Mouse (Mus musculus): Measurements from ENCODE around the gene Hcst. TPM values are rescaled to one million over a fixed set of nuclear protein-coding genes. Genes with fewer than 3 reads are reported as not detected.

The Hcst gene
- 0.72 and 0.91 TPM in 2 replicates for polyA plus RNA-seq (2015; fragmentation: Nextera tagmentation; extraction: Ambion mirVana)

DNA sequence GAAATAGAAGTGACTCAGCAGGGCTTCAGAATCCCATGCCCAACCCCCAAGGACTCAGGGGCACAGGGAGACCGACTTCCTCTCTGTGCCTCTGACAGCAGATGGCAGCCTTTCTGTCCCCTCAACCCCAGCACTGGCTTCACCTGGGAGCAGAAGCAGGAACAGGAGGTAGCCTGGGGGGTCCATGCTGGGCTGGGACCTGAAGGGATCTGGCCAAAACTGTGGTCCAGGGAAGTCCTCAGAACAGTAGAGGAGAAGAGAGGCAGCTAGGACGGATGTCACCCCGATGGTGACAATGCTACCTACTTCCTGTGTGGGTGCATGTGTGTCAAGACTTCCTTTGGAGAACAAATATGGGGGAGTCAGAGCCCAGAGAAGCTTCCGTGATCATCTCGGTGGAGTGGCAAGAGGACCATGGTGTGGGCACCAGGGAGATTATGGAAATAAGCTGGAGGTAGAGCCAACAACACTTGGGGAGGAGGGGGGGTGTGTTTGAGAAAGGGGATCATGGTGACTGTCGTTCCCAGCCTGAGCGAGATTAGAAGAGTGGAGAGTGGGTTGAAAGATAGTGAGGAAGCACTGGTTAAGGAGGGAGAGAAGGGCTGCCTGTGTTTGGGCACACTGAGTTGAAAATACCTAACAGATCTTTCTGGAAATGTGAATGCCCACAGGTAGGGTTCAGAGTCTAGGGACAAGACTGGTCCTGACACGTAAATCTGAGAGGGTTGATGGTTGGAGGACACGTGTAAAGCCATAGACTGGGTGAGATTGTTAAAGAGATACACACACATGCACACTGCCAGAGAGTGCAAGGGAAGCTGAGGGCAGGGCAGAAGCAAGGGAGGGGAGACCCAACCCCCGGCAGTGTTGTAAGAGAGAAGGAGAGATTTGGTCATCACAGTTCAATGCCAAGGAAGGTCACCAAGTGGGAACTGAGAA lies at the start of gene Hcst:
Gene Hcst (minus strand): TSS at position 294 of the 939 bp plus-strand sequence.
- H3K4me2 ChIP-seq, result no peak within 1 kb of the TSS
- no peak within 1 kb of the TSS for H3K27ac ChIP-seq
- peaks cover 11% of the 10 kb centered on the region for H3K27me3 ChIP-seq
- H3K36me3 ChIP-seq, result no peaks in the 10 kb centered on the region
- 0 out of 2 replicates have a peak, but pooled peaks cover 2% of the 10 kb centered on the region for H3K9me3 ChIP-seq
- ATAC-seq (ENCODE audit: insufficient number of reproducible peaks, insufficient read depth, low FRiP score, low TSS enrichment, low read depth), result no peak
- no peak within 1 kb of the TSS for H3K9ac ChIP-seq
- 72% methylated on average over 10 of the region's 10 CpGs for WGBS
- H3K4me1 ChIP-seq, result peaks cover 19% of the 10 kb centered on the region
- H3K4me3 ChIP-seq, result no peak within 1 kb of the TSS

DNA sequence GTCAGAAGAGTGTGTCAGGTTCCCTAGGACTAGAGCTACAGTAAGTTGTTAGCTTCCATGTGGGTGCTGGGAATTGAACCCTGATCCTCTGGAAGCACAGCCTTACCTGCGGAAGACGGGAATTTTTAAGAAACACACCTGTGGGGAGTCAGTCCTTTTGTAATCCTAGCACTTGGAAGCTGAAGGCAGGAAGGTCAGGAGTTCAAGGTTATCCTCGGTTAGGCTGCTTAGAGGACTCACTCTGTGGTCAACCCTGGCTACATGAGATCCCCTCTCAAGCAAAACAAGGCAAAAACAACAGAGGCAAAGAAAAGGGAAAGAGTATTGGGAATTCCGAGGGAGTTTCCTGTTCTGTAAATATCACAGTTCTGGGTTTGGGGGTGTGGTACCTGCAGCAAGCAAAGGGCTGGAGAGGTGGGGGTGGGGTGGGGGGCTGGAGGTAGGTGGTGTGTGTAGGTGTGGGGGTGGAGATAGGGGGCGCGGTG lies 45.2 kb upstream of the Hcst start:
- H3K27me3 ChIP-seq, result peaks cover 90% of the 10 kb centered on the region
- no peak overlapping the region for H3K9ac ChIP-seq
- H3K9me3 ChIP-seq, result no peaks in the 10 kb centered on the region
- no peaks in the 10 kb centered on the region for H3K36me3 ChIP-seq
- WGBS, result 11% methylated on average over 6 of the region's 6 CpGs
- no peak overlapping the region for H3K27ac ChIP-seq
- peaks cover 6% of the 10 kb centered on the region; the same call in 1 of the 2 replicates for H3K4me1 ChIP-seq
- ATAC-seq (ENCODE audit: insufficient number of reproducible peaks, insufficient read depth, low FRiP score, low TSS enrichment, low read depth), result no peak
- H3K4me2 ChIP-seq, result no peak overlapping the region
- no peak overlapping the region for H3K4me3 ChIP-seq

DNA sequence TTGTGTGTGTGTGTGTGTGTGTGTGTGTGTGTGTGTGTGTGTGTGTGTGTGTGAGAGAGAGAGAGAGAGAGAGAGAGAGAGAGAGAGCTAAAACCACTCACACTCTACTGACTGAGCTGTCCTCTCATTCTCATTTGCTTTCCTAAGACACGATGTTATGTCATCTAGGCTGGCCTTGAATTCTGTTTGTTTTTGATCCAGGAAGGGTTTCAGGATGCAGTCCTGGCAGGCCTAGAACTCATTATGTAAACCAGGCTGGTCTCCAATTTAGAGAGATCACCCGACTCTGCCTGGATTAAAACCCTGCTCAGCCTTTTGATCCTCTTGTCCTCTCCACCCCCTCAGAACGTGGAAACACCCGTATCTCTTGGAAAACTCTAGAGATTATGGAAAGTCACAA lies 44.3 kb upstream of the Hcst start:
- Histone ChIP-seq H3K9ac (no peak overlapping the region), H3K9me3 (no peaks in the 10 kb centered on the region), H3K4me1 (peaks cover 6% of the 10 kb centered on the region; the same call in 1 of the 2 replicates), H3K4me3 (no peak overlapping the region), H3K27me3 (peaks cover 97% of the 10 kb centered on the region), H3K36me3 (no peaks in the 10 kb centered on the region), H3K4me2 (no peak overlapping the region), H3K27ac (no peak overlapping the region)
- ATAC-seq (ENCODE audit: insufficient number of reproducible peaks, insufficient read depth, low FRiP score, low TSS enrichment, low read depth), result no peak
- WGBS, result 14% methylated on average over 4 of the region's 4 CpGs

GRCm38 (mm10) chr7:30463568-30463967 lies 43.9 kb upstream of the Hcst start:
- no peak for ATAC-seq (ENCODE audit: insufficient number of reproducible peaks, insufficient read depth, low FRiP score, low TSS enrichment, low read depth)
- Histone ChIP-seq H3K9ac (no peak overlapping the region), H3K27me3 (peaks cover 100% of the 10 kb centered on the region), H3K4me3 (no peak overlapping the region), H3K9me3 (no peaks in the 10 kb centered on the region), H3K4me2 (no peak overlapping the region), H3K36me3 (no peaks in the 10 kb centered on the region), H3K4me1 (peaks cover 6% of the 10 kb centered on the region; the same call in 1 of the 2 replicates), H3K27ac (no peak overlapping the region)
- WGBS, result 25% methylated on average over 6 of the region's 7 CpGs

GRCm38 (mm10) chr7:30459484-30459883 lies 39.8 kb upstream of the Hcst start:
- ATAC-seq (ENCODE audit: insufficient number of reproducible peaks, insufficient read depth, low FRiP score, low TSS enrichment, low read depth), result no peak
- H3K27me3 ChIP-seq, result peaks cover 100% of the 10 kb centered on the region
- H3K9me3 ChIP-seq, result no peaks in the 10 kb centered on the region
- no peak overlapping the region for H3K27ac ChIP-seq
- H3K4me2 ChIP-seq, result no peak overlapping the region
- no peak overlapping the region for H3K9ac ChIP-seq
- WGBS, result 33% methylated on average over 6 of the region's 6 CpGs
- H3K36me3 ChIP-seq, result no peaks in the 10 kb centered on the region
- H3K4me3 ChIP-seq, result no peak overlapping the region
- peaks cover 19% of the 10 kb centered on the region for H3K4me1 ChIP-seq

DNA sequence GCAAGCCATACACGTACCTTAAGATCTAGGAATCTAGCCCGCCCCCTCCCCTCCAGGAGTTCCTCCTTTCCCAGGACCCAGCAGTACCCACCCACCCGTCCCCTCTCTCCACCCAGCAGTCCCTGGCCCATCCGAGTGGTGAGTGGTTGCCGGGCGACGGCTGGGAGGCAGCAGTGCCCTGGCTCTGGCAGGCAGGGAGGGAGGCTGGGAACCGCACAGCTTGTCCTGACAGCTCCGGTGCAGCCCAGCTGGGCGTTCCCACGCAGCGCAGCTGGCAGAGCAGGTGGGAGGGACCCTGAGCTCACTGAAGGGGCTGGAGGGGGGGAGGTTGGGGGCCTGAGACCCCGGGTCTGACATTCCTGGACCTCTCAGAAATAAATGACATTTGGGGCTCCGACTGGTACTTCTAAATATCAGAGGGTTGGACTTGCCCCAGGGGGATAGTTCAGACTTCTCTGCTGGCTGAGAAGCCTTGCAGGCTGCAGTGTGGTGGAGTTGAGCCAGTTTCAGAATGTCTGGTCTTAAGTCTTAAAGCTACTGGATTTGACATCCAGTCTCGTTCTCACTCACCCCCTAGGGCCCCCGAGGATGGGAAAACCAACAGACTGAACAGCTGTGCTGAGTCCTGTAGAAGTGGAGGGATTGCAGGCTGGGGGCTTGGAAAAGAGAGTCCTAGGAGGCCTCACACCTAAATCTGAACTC lies 38.1 kb upstream of the Hcst start, which contains the start of the genes Kirrel2 and Nphs1:
Gene Kirrel2 (minus strand): TSS at position 62 of the 702 bp plus-strand sequence.
Gene Nphs1 (plus strand): TSS at position 687 of the 702 bp plus-strand sequence.
- Histone ChIP-seq H3K9ac (peak within 1 kb of the TSS; percentile 37; the same call in 1 of the 2 replicates), H3K27ac (no peak within 1 kb of the TSS), H3K4me1 (peaks cover 23% of the 10 kb centered on the region), H3K36me3 (no peaks in the 10 kb centered on the region), H3K4me2 (peak within 1 kb of the TSS; percentile 45), H3K4me3 (peak within 1 kb of the TSS; percentile 23), H3K27me3 (peaks cover 100% of the 10 kb centered on the region), H3K9me3 (no peaks in the 10 kb centered on the region)
- WGBS, result 2% methylated on average over 16 of the region's 16 CpGs
- no peak for ATAC-seq (ENCODE audit: insufficient number of reproducible peaks, insufficient read depth, low FRiP score, low TSS enrichment, low read depth)

GRCm38 (mm10) chr7:30456911-30457628 lies 37.4 kb upstream of the Hcst start:
- H3K9ac ChIP-seq, result peak overlapping the region; percentile 37; the same call in 1 of the 2 replicates
- H3K9me3 ChIP-seq, result no peaks in the 10 kb centered on the region
- H3K4me3 ChIP-seq, result peak overlapping the region; percentile 23; the same call in 1 of the 2 replicates
- H3K4me1 ChIP-seq, result peaks cover 23% of the 10 kb centered on the region
- no peaks in the 10 kb centered on the region for H3K36me3 ChIP-seq
- no peak overlapping the region for H3K27ac ChIP-seq
- peaks cover 99% of the 10 kb centered on the region for H3K27me3 ChIP-seq
- no peak for ATAC-seq (ENCODE audit: insufficient number of reproducible peaks, insufficient read depth, low FRiP score, low TSS enrichment, low read depth)
- peak overlapping the region; percentile 45 for H3K4me2 ChIP-seq
- under 1% methylated on average over 31 of the region's 31 CpGs for WGBS

GRCm38 (mm10) chr7:30456487-30456886 lies 36.8 kb upstream of the Hcst start:
- Histone ChIP-seq H3K9me3 (no peaks in the 10 kb centered on the region), H3K4me2 (peak overlapping the region; percentile 45), H3K9ac (peak overlapping the region; percentile 37; the same call in 1 of the 2 replicates), H3K4me3 (peak overlapping the region; percentile 23; the same call in 1 of the 2 replicates), H3K4me1 (peaks cover 23% of the 10 kb centered on the region), H3K36me3 (no peaks in the 10 kb centered on the region), H3K27ac (no peak overlapping the region), H3K27me3 (peaks cover 99% of the 10 kb centered on the region)
- no peak for ATAC-seq (ENCODE audit: insufficient number of reproducible peaks, insufficient read depth, low FRiP score, low TSS enrichment, low read depth)
- WGBS, result under 1% methylated on average over 9 of the region's 9 CpGs

- Histone ChIP-seq H3K4me2 (no peak overlapping the region), H3K27ac (no peak overlapping the region), H3K4me3 (0 out of 2 replicates have a peak overlapping the region, but pooled peaks have one; percentile 16), H3K9me3 (no peaks in the 10 kb centered on the region), H3K27me3 (peaks cover 97% of the 10 kb centered on the region), H3K36me3 (no peaks in the 10 kb centered on the region), H3K9ac (no peak overlapping the region), H3K4me1 (peaks cover 23% of the 10 kb centered on the region)
- no peak for ATAC-seq (ENCODE audit: insufficient number of reproducible peaks, insufficient read depth, low FRiP score, low TSS enrichment, low read depth)
- 6% methylated on average over 6 of the region's 6 CpGs for WGBS
Measured at GRCm38 (mm10) chr7:30454259-30454658, 34.6 kb upstream of the Hcst start.

- Histone ChIP-seq H3K27me3 (peaks cover 92% of the 10 kb centered on the region), H3K4me3 (peak overlapping the region; percentile 16; the same call in 1 of the 2 replicates), H3K4me2 (no peak overlapping the region), H3K4me1 (peaks cover 23% of the 10 kb centered on the region), H3K36me3 (no peaks in the 10 kb centered on the region), H3K9ac (no peak overlapping the region), H3K27ac (no peak overlapping the region), H3K9me3 (no peaks in the 10 kb centered on the region)
- WGBS, result 1% methylated on average over 25 of the region's 25 CpGs
- ATAC-seq (ENCODE audit: insufficient number of reproducible peaks, insufficient read depth, low FRiP score, low TSS enrichment, low read depth), result no peak
Measured at GRCm38 (mm10) chr7:30453766-30454165, 34.1 kb upstream of the Hcst start.

- Histone ChIP-seq H3K4me2 (no peak overlapping the region), H3K4me1 (peaks cover 23% of the 10 kb centered on the region), H3K9ac (no peak overlapping the region), H3K4me3 (no peak overlapping the region), H3K27me3 (peaks cover 88% of the 10 kb centered on the region), H3K9me3 (no peaks in the 10 kb centered on the region), H3K27ac (no peak overlapping the region), H3K36me3 (no peaks in the 10 kb centered on the region)
- no peak for ATAC-seq (ENCODE audit: insufficient number of reproducible peaks, insufficient read depth, low FRiP score, low TSS enrichment, low read depth)
- 11% methylated on average over 25 of the region's 25 CpGs for WGBS
Measured at GRCm38 (mm10) chr7:30453327-30453726, 33.7 kb upstream of the Hcst start.

Measured in embryonic facial prominence, embryonic 13.5 days (tissue).